Mouse (Mus musculus): ENCODE measurements around the gene Zbtb4. TPM values are rescaled to one million over a fixed set of nuclear protein-coding genes. Genes with fewer than 3 reads are reported as not detected.

The Zbtb4 gene
- total and polyA plus RNA-seq, 3 experiments: 2.4 to 2.7 TPM; not detected in 1

- no peak for DNase-seq (ENCODE audit: low read depth, low spot score)
- Histone ChIP-seq H3K4me3 (ENCODE audit: control insufficient read depth in 1 of 2, insufficient read depth in 1 of 2, low read depth in 2 of 2, low read length in 2 of 2) (no peak within 1 kb of the TSS), H3K9me3 (replicated peaks; ENCODE audit: insufficient read depth, low read length) (no peaks in the 10 kb centered on the region), H3K79me2 (ENCODE audit: control insufficient read depth, insufficient read depth, low read length, poor library complexity) (no peaks in the 10 kb centered on the region), H3K36me3 (ENCODE audit: control insufficient read depth in 1 of 2, insufficient read depth in 2 of 2, low read length in 2 of 2) (no peaks in the 10 kb centered on the region), H3K4me1 (ENCODE audit: control insufficient read depth in 1 of 2, insufficient read depth in 2 of 2, low read length in 2 of 2) (no peaks in the 10 kb centered on the region), H3K27ac (ENCODE audit: control insufficient read depth, low read depth, low read length) (no peak within 1 kb of the TSS), H3K27me3 (ENCODE audit: control insufficient read depth in 1 of 2, insufficient read depth in 2 of 2, low read length in 2 of 2) (peaks cover 2 to 5% of the 10 kb centered on the region in 2 experiments), H3K9ac (ENCODE audit: control insufficient read depth, low read depth, low read length, poor library complexity, severe bottlenecking) (no peak within 1 kb of the TSS)
- TF ChIP-seq E2F4 (IDR thresholded peaks at IDR 0.05; ENCODE audit: borderline replicate concordance, low read depth, low read length): no peak
- no peak for TF ChIP-seq MAX (IDR thresholded peaks at IDR 0.05; ENCODE audit: low read length)
- TF ChIP-seq SMC3 (IDR thresholded peaks at IDR 0.05; ENCODE audit: low read depth, low read length): 0 out of 2 replicates have a peak, but pooled peaks have one; percentile 30
- no peak for TF ChIP-seq RCOR1 (IDR thresholded peaks at IDR 0.05; ENCODE audit: low read depth, low read length)
- TF ChIP-seq RAD21 (IDR thresholded peaks at IDR 0.05; ENCODE audit: low read depth, low read length): peak; percentile 10
- TF ChIP-seq ZC3H11A (IDR thresholded peaks at IDR 0.05; ENCODE audit: low read depth, low read length): 0 out of 2 replicates have a peak, but pooled peaks have one; percentile 22
- TF ChIP-seq MAZ (IDR thresholded peaks at IDR 0.05; ENCODE audit: low read depth, low read length): 0 out of 2 replicates have a peak, but pooled peaks have one; percentile 38
- peak in 2 of 3 experiments; percentile 29 to 31; a peak in 3 of 6 replicates for TF ChIP-seq CTCF (IDR thresholded peaks at IDR 0.05 in 2 of 3, conservative IDR thresholded peaks at IDR 0.05 in 1 of 3; ENCODE audit: control insufficient read depth in 1 of 3, insufficient read depth in 1 of 3, low read depth in 2 of 3, low read length in 3 of 3, poor library complexity in 1 of 3, severe bottlenecking in 1 of 3)
These were observed 49.4 kb downstream of the Zbtb4 start, which contains the start of gene Gm39566 for GRCm38 (mm10) chr11:69815155-69815554. Gene Gm39566, minus strand, starts transcription at chr11:69815298.

DNA sequence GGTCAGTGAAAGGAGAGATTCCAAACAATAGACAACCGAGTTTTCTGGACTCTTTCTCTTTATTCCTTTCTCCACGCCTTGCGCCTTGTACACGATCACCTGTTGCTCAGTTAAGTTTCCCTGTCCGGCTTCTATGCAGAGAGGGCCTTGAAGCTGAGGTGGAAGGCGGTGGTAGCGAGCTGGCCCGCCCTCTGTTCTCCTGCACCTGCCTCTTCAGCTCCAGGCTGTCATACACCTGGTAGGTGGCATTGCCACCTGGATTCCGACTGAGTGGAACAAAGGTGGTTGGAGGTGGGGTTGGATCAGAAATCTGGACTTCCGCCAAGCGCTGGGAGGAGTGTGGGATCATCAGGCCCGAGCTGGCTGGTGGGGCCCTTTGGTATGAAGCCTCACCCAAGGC, 50.8 kb downstream of the Zbtb4 start:
- peaks cover 0 to 2% of the 10 kb centered on the region in 2 experiments; a peak in 1 of 4 replicates for H3K27me3 ChIP-seq (ENCODE audit: control insufficient read depth in 1 of 2, insufficient read depth in 2 of 2, low read length in 2 of 2)
- H3K36me3 ChIP-seq (ENCODE audit: control insufficient read depth in 1 of 2, insufficient read depth in 2 of 2, low read length in 2 of 2): no peaks in the 10 kb centered on the region
- H3K9me3 ChIP-seq (replicated peaks; ENCODE audit: insufficient read depth, low read length): no peaks in the 10 kb centered on the region
- H3K4me3 ChIP-seq (ENCODE audit: control insufficient read depth in 1 of 2, insufficient read depth in 1 of 2, low read depth in 2 of 2, low read length in 2 of 2): no peak overlapping the region
- H3K79me2 ChIP-seq (ENCODE audit: control insufficient read depth, insufficient read depth, low read length, poor library complexity): no peaks in the 10 kb centered on the region
- H3K4me1 ChIP-seq (ENCODE audit: control insufficient read depth in 1 of 2, insufficient read depth in 2 of 2, low read length in 2 of 2): no peaks in the 10 kb centered on the region
- TF ChIP-seq ZNF384 (IDR thresholded peaks at IDR 0.05; ENCODE audit: low read depth, low read length): no peak
- H3K9ac ChIP-seq (ENCODE audit: control insufficient read depth, low read depth, low read length, poor library complexity, severe bottlenecking): no peak overlapping the region
- DNase-seq (ENCODE audit: low read depth, low spot score): no peak
- H3K27ac ChIP-seq (ENCODE audit: control insufficient read depth, low read depth, low read length): no peak overlapping the region

DNA sequence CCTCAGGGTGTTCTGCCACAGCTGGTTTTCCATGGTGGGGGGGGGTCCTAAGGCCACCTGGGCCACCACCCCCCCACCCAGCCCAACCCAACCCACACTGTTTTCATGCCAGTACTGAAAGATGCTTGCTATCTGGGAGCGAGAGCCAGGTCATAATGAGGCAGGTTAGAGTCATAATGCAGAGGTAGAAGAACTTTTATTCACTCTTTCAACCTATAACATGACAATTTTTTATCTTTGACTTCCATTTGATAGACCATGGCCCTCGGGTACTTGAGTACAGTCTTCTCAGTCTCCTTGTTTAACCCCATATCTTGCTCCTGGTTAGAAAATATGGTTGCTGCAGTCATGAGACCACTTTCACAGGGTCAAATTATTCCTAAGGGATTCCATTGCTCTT, 52.7 kb downstream of the Zbtb4 start, which contains the start of gene Spem2:
Spem2 (minus strand) TSS at position 101 of the 400 bp plus-strand sequence.
- H3K79me2 ChIP-seq (ENCODE audit: control insufficient read depth, insufficient read depth, low read length, poor library complexity): no peaks in the 10 kb centered on the region
- no peak within 1 kb of the TSS for H3K27ac ChIP-seq (ENCODE audit: control insufficient read depth, low read depth, low read length)
- 0 out of 4 replicates have a peak, but pooled peaks cover 0 to 2% of the 10 kb centered on the region in 2 experiments for H3K27me3 ChIP-seq (ENCODE audit: control insufficient read depth in 1 of 2, insufficient read depth in 2 of 2, low read length in 2 of 2)
- H3K9me3 ChIP-seq (replicated peaks; ENCODE audit: insufficient read depth, low read length): no peaks in the 10 kb centered on the region
- no peaks in the 10 kb centered on the region for H3K36me3 ChIP-seq (ENCODE audit: control insufficient read depth in 1 of 2, insufficient read depth in 2 of 2, low read length in 2 of 2)
- no peaks in the 10 kb centered on the region for H3K4me1 ChIP-seq (ENCODE audit: control insufficient read depth in 1 of 2, insufficient read depth in 2 of 2, low read length in 2 of 2)
- no peak for TF ChIP-seq SIN3A (IDR thresholded peaks at IDR 0.05; ENCODE audit: low read length)
- TF ChIP-seq ZKSCAN1 (IDR thresholded peaks at IDR 0.05; ENCODE audit: low read depth, low read length): no peak
- TF ChIP-seq TAL1 (IDR thresholded peaks at IDR 0.05; ENCODE audit: low read length): no peak
- no peak for TF ChIP-seq SMC3 (IDR thresholded peaks at IDR 0.05; ENCODE audit: low read depth, low read length)
- no peak for TF ChIP-seq MYB (IDR thresholded peaks at IDR 0.05; ENCODE audit: low read depth, low read length)
- TF ChIP-seq MAX (IDR thresholded peaks at IDR 0.05; ENCODE audit: low read length): no peak
- TF ChIP-seq BHLHE40 (IDR thresholded peaks at IDR 0.05; ENCODE audit: borderline replicate concordance, low read depth, low read length): no peak
- no peak for TF ChIP-seq MAZ (IDR thresholded peaks at IDR 0.05; ENCODE audit: low read depth, low read length)
- no peak for TF ChIP-seq KAT2A (conservative IDR thresholded peaks at IDR 0.05; ENCODE audit: low read depth, low read length)
- TF ChIP-seq MEF2A (IDR thresholded peaks at IDR 0.05; ENCODE audit: extremely low read depth, insufficient replicate concordance, low read depth, low read length, poor library complexity, severe bottlenecking): no peak
- no peak for TF ChIP-seq NELFE (IDR thresholded peaks at IDR 0.05; ENCODE audit: low read depth, low read length)
- TF ChIP-seq ZC3H11A (IDR thresholded peaks at IDR 0.05; ENCODE audit: low read depth, low read length): no peak
- TF ChIP-seq POLR2AphosphoS5 (IDR thresholded peaks at IDR 0.05; ENCODE audit: borderline replicate concordance, low read depth, low read length): no peak
- TF ChIP-seq MXI1 (IDR thresholded peaks at IDR 0.05; ENCODE audit: low read depth, low read length): no peak
- TF ChIP-seq RAD21 (IDR thresholded peaks at IDR 0.05; ENCODE audit: low read depth, low read length): no peak
- H3K4me3 ChIP-seq (ENCODE audit: control insufficient read depth in 1 of 2, insufficient read depth in 1 of 2, low read depth in 2 of 2, low read length in 2 of 2): no peak within 1 kb of the TSS
- H3K9ac ChIP-seq (ENCODE audit: control insufficient read depth, low read depth, low read length, poor library complexity, severe bottlenecking): no peak within 1 kb of the TSS
- no peak for DNase-seq (ENCODE audit: low read depth, low spot score)

Measured in MEL (cell line).